Mouse (Mus musculus) small intestine, adult 2 months (tissue): Measurements from ENCODE around the gene Depdc7. TPM values are rescaled to one million over a fixed set of nuclear protein-coding genes. Genes with fewer than 3 reads are reported as not detected.
A peak's percentile ranks its signal among the peaks of the same experiment; 100 is the strongest.

ENCODE experiments used
- H3K27ac ChIP-seq: fragments of 200-500 bp; 2 replicates; pipeline ENCODE4 v1.5.1; 2012; ENCODE audit warnings: low read depth, low read length, control low read depth, inconsistent platforms; ENCODE audit not compliant: insufficient read depth
- H3K27me3 ChIP-seq: fragments of 200-500 bp; 2 replicates; pipeline ENCODE4 v1.6.1; 2012; ENCODE audit warnings: mild to moderate bottlenecking, moderate library complexity, low read length, inconsistent platforms; ENCODE audit not compliant: control insufficient read depth, insufficient read depth
- H3K36me3 ChIP-seq: fragments of 200-500 bp; 2 replicates; pipeline ENCODE4 v1.6.1; 2012; ENCODE audit warnings: mild to moderate bottlenecking, low read length, control low read depth, inconsistent platforms; ENCODE audit not compliant: control insufficient read depth, insufficient read depth
- H3K4me1 ChIP-seq: fragments of 200-500 bp; 2 replicates; pipeline ENCODE4 v1.6.1; 2012; ENCODE audit warnings: low read length, inconsistent platforms, mixed read lengths; ENCODE audit not compliant: control insufficient read depth, insufficient read depth, insufficient read length
- H3K4me3 ChIP-seq: fragments of 200-500 bp; 2 replicates; pipeline ENCODE4 v1.5.1; 2012; ENCODE audit warnings: low read depth, mild to moderate bottlenecking, control low read depth, inconsistent platforms, low read length, moderate library complexity
- CTCF ChIP-seq: fragments of 200-500 bp; IDR thresholded peaks from 2 replicates; pipeline ENCODE4 v1.5.1; 2012; ENCODE audit warnings: low read depth, mild to moderate bottlenecking, control low read depth, inconsistent platforms, low read length, moderate library complexity, mixed read lengths; ENCODE audit not compliant: insufficient replicate concordance, insufficient read length; ENCODE audit errors: extremely low read depth
- POLR2A ChIP-seq: fragments of 200-500 bp; IDR thresholded peaks from 2 replicates; pipeline ENCODE4 v1.6.1; 2012; ENCODE audit warnings: low read depth, mild to moderate bottlenecking, control low read depth, inconsistent platforms, low read length, moderate library complexity
- WGBS: fragments of 180-500 bp; shearing (Covaris S2); methylation state at CpG from one replicate; pipeline ENCODE4 v1.1.7; 2018; 5-methylcytosine and 5-hydroxymethylcytosine counted together
- polyA plus RNA-seq: library from polyadenylated mRNA; depleted of rRNA; stranded (reverse); fragments of >200 nt; gene quantifications from 2 replicates; pipeline ENCODE4 v1.2.3, GENCODE M21; 2012; rRNA removed

The Depdc7 gene
- 3.5 and 15.7 TPM in 2 replicates for polyA plus RNA-seq

- H3K36me3 ChIP-seq: no peaks in the 10 kb centered on the region
- peaks cover 3% of the 10 kb centered on the region; the same call in 1 of the 2 replicates for H3K4me1 ChIP-seq
- H3K4me3 ChIP-seq: peak within 1 kb of the TSS; percentile 93
- peak within 1 kb of the TSS; percentile 97 for H3K27ac ChIP-seq
- H3K27me3 ChIP-seq: no peaks in the 10 kb centered on the region
- TF ChIP-seq CTCF (no peak), POLR2A (peak; percentile 82)
- WGBS: 0% methylated on average over 31 of the region's 31 CpGs
These were observed at the start of gene Depdc7 for GRCm38 (mm10) chr2:104742741-104743064. Gene Depdc7 (minus strand): TSS chr2:104742878.

- H3K4me1 ChIP-seq: no peaks in the 10 kb centered on the region; the same call in 1 of the 2 replicates
- WGBS: 81% methylated on average over 1 of the region's 1 CpGs
- H3K27me3 ChIP-seq: no peaks in the 10 kb centered on the region
- H3K36me3 ChIP-seq: peaks cover 19% of the 10 kb centered on the region
- TF ChIP-seq CTCF (no peak), POLR2A (no peak)
- no peak overlapping the region for H3K4me3 ChIP-seq
- H3K27ac ChIP-seq: no peak overlapping the region
These were observed 32.1 kb upstream of the Depdc7 start for GRCm38 (mm10) chr2:104774763-104775162.

GRCm38 (mm10) chr2:104768697-104769096, 26.0 kb upstream of the Depdc7 start:
- TF ChIP-seq POLR2A (no peak), CTCF (no peak)
- Histone ChIP-seq H3K27me3 (no peaks in the 10 kb centered on the region), H3K27ac (no peak overlapping the region), H3K4me3 (no peak overlapping the region), H3K36me3 (peaks cover 11% of the 10 kb centered on the region), H3K4me1 (no peaks in the 10 kb centered on the region)
- 53% methylated on average over 1 of the region's 1 CpGs for WGBS

GRCm38 (mm10) chr2:104764018-104764417, 21.3 kb upstream of the Depdc7 start:
- 85% methylated on average over 4 of the region's 4 CpGs for WGBS
- no peak for TF ChIP-seq POLR2A
- TF ChIP-seq CTCF: no peak
- H3K4me1 ChIP-seq: peaks cover 3% of the 10 kb centered on the region; the same call in 1 of the 2 replicates
- H3K27me3 ChIP-seq: no peaks in the 10 kb centered on the region
- no peak overlapping the region for H3K27ac ChIP-seq
- no peak overlapping the region for H3K4me3 ChIP-seq
- peaks cover 1% of the 10 kb centered on the region; the same call in 1 of the 2 replicates for H3K36me3 ChIP-seq

- Histone ChIP-seq H3K27me3 (no peaks in the 10 kb centered on the region), H3K4me1 (peaks cover 3% of the 10 kb centered on the region; the same call in 1 of the 2 replicates), H3K36me3 (peaks cover 1% of the 10 kb centered on the region; the same call in 1 of the 2 replicates), H3K4me3 (no peak overlapping the region), H3K27ac (peak overlapping the region; percentile 58; the same call in 1 of the 2 replicates)
- TF ChIP-seq CTCF: no peak
- no peak for TF ChIP-seq POLR2A
- 40% methylated on average over 8 of the region's 8 CpGs for WGBS
These were observed 20.5 kb upstream of the Depdc7 start for GRCm38 (mm10) chr2:104763134-104763703.

GRCm38 (mm10) chr2:104750611-104751010, 7.9 kb upstream of the Depdc7 start:
- H3K36me3 ChIP-seq: no peaks in the 10 kb centered on the region
- TF ChIP-seq CTCF (peak; percentile 19; the same call in 1 of the 2 replicates), POLR2A (no peak)
- no peak overlapping the region for H3K4me3 ChIP-seq
- H3K27ac ChIP-seq: no peak overlapping the region
- WGBS: 53% methylated on average over 3 of the region's 3 CpGs
- H3K4me1 ChIP-seq: peaks cover 5% of the 10 kb centered on the region; the same call in 1 of the 2 replicates
- no peaks in the 10 kb centered on the region for H3K27me3 ChIP-seq

GRCm38 (mm10) chr2:104748652-104749183, 6.0 kb upstream of the Depdc7 start:
- H3K27ac ChIP-seq: no peak overlapping the region
- WGBS: 37% methylated on average over 5 of the region's 5 CpGs
- no peaks in the 10 kb centered on the region for H3K27me3 ChIP-seq
- no peak overlapping the region for H3K4me3 ChIP-seq
- TF ChIP-seq POLR2A: no peak
- TF ChIP-seq CTCF: no peak
- peaks cover 5% of the 10 kb centered on the region; the same call in 1 of the 2 replicates for H3K4me1 ChIP-seq
- H3K36me3 ChIP-seq: no peaks in the 10 kb centered on the region
